Mouse (Mus musculus) spleen, adult 2 months (tissue): Measurements from ENCODE around the gene Arid1b. TPM values are rescaled to one million over a fixed set of nuclear protein-coding genes. Genes with fewer than 3 reads are reported as not detected.
A peak's percentile ranks its signal among the peaks of the same experiment; 100 is the strongest.

Experiments used
- DNase-seq, 2 experiments: peaks; one replicate each; pipeline versions ENCODE4 v3.0.0 to v3.0.0-alpha.2; 2012 to 2021; ENCODE audit warnings: low spot score in 2 of 2, low read depth in 1 of 2
- H3K27ac ChIP-seq: fragments of 200-500 bp; 2 replicates; pipeline ENCODE4 v1.5.1; 2012; ENCODE audit warnings: low read length, inconsistent platforms; ENCODE audit not compliant: insufficient read depth
- H3K27me3 ChIP-seq: fragments of 200-500 bp; 2 replicates; pipeline ENCODE4 v1.6.1; 2012; ENCODE audit warnings: mild to moderate bottlenecking, moderate library complexity, low read length, inconsistent platforms; ENCODE audit not compliant: control insufficient read depth, insufficient read depth
- H3K36me3 ChIP-seq: fragments of 200-500 bp; 2 replicates; pipeline ENCODE4 v1.6.1; 2012; ENCODE audit warnings: mild to moderate bottlenecking, low read length, inconsistent platforms; ENCODE audit not compliant: control insufficient read depth, insufficient read depth
- H3K4me1 ChIP-seq: fragments of 200-500 bp; 2 replicates; pipeline ENCODE4 v1.6.1; 2011; ENCODE audit warnings: inconsistent platforms; ENCODE audit not compliant: control insufficient read depth, insufficient read depth, insufficient read length
- H3K4me3 ChIP-seq: fragments of 200-500 bp; 2 replicates; pipeline ENCODE4 v1.5.1; 2011; ENCODE audit warnings: mild to moderate bottlenecking, inconsistent platforms; ENCODE audit not compliant: insufficient read depth, insufficient read length; ENCODE audit errors: extremely low read depth
- CTCF ChIP-seq: fragments of 200-500 bp; IDR thresholded peaks from 2 replicates; pipeline ENCODE4 v1.5.1; 2011; ENCODE audit warnings: mild to moderate bottlenecking, inconsistent platforms; ENCODE audit not compliant: insufficient read depth, insufficient read length, insufficient replicate concordance; ENCODE audit errors: extremely low read depth
- POLR2A ChIP-seq: fragments of 200-500 bp; IDR thresholded peaks from 2 replicates; pipeline ENCODE4 v1.6.1; 2011; ENCODE audit warnings: low read depth, low read length, inconsistent platforms
- WGBS: fragments of 180-500 bp; shearing (Covaris S2); methylation state at CpG from one replicate; pipeline ENCODE4 v1.1.7; 2018; 5-methylcytosine and 5-hydroxymethylcytosine counted together
- polyA plus RNA-seq: library from polyadenylated mRNA; depleted of rRNA; stranded (reverse); fragments of >200 nt; gene quantifications from 2 replicates; pipeline ENCODE4 v1.2.3, GENCODE M21; 2012

Gene Arid1b
- polyA plus RNA-seq, 1 experiment: 53.5 TPM

DNA sequence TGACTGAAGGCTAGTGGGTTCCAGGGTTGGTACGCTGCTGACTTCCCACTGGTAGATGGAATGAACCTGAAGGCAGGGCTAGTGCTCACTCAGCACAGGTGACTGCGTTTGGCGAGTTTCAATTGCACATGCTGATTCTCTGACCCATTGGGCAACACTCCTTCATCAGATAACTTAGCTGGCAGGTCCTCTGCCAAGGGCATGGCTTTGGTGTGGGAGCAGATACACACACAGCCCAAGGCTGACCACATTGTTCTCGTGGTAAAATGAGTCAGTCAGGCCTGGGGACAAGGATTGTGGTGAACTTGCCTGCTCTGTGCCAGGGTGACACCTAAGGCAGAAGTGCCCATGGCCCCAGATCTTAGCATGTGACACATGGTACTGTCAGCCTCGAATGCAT, 100.5 kb downstream of the Arid1b start:
- TF ChIP-seq POLR2A: no peak
- TF ChIP-seq CTCF: no peak
- peaks cover 48% of the 10 kb centered on the region for H3K4me1 ChIP-seq
- no peak for DNase-seq
- WGBS: 54% methylated on average over 5 of the region's 5 CpGs
- H3K27me3 ChIP-seq: no peaks in the 10 kb centered on the region
- H3K4me3 ChIP-seq: no peak overlapping the region
- H3K27ac ChIP-seq: peak overlapping the region; percentile 3; the same call in 1 of the 2 replicates
- H3K36me3 ChIP-seq: no peaks in the 10 kb centered on the region

DNA sequence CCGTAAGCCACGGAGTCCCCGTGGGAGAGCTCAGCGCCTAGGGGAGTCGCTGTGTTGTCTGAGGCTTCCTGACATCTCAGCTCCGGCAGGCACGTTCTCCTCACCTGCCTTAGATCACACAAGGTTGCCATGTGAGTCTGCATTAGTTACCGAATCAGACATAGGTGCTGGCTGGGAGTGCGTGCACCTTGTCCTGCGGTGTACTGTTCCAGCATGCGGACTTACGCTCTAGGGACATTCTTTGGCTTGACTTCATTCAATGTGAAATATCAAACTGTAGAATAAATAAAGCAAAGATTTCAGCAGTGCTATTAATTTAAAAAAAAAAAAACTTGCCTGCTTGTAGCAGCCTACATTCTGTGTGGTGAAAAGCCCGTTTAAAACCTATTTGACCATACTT, 101.6 kb downstream of the Arid1b start:
- TF ChIP-seq POLR2A: no peak
- TF ChIP-seq CTCF: no peak
- Histone ChIP-seq H3K4me1 (peaks cover 45% of the 10 kb centered on the region), H3K27ac (no peak overlapping the region), H3K36me3 (no peaks in the 10 kb centered on the region), H3K27me3 (no peaks in the 10 kb centered on the region), H3K4me3 (no peak overlapping the region)
- WGBS: 72% methylated on average over 13 of the region's 13 CpGs
- no peak for DNase-seq

GRCm38 (mm10) chr17:5097046-5097445, 102.9 kb downstream of the Arid1b start:
- Histone ChIP-seq H3K27ac (no peak overlapping the region), H3K36me3 (no peaks in the 10 kb centered on the region), H3K27me3 (no peaks in the 10 kb centered on the region), H3K4me1 (peaks cover 44% of the 10 kb centered on the region), H3K4me3 (no peak overlapping the region)
- WGBS: 93% methylated on average over 4 of the region's 4 CpGs
- no peak for TF ChIP-seq CTCF
- no peak for TF ChIP-seq POLR2A
- no peak for DNase-seq

GRCm38 (mm10) chr17:5097545-5098475, 103.7 kb downstream of the Arid1b start:
- peaks cover 36% of the 10 kb centered on the region for H3K4me1 ChIP-seq
- H3K36me3 ChIP-seq: no peaks in the 10 kb centered on the region
- 67% methylated on average over 21 of the region's 21 CpGs for WGBS
- no peak overlapping the region for H3K4me3 ChIP-seq
- DNase-seq: no peak
- H3K27ac ChIP-seq: no peak overlapping the region
- TF ChIP-seq POLR2A (no peak), CTCF (no peak)
- no peaks in the 10 kb centered on the region for H3K27me3 ChIP-seq

DNA sequence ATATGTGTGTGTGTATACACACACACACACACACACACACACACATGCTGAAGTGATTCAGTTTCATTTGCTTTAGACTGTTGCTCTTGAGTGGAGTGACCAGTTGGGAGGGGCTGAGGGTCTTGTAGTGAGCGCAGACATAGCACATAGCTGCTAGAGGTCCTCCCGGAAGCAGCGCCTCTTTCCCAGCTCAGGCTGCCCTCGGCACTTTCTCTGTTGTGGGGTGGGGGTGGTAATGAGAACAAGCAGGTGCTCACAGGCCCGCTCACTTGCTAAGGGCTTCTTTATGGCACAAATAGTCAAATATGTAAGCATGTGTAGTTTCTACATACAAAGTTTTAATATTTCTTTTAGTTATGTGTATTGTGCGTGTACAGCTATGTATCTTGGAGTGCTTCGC, 104.6 kb downstream of the Arid1b start:
- Histone ChIP-seq H3K4me1 (peaks cover 31% of the 10 kb centered on the region), H3K27me3 (no peaks in the 10 kb centered on the region), H3K36me3 (no peaks in the 10 kb centered on the region), H3K27ac (no peak overlapping the region), H3K4me3 (no peak overlapping the region)
- 65% methylated on average over 7 of the region's 7 CpGs for WGBS
- TF ChIP-seq POLR2A (no peak), CTCF (no peak)
- no peak for DNase-seq

DNA sequence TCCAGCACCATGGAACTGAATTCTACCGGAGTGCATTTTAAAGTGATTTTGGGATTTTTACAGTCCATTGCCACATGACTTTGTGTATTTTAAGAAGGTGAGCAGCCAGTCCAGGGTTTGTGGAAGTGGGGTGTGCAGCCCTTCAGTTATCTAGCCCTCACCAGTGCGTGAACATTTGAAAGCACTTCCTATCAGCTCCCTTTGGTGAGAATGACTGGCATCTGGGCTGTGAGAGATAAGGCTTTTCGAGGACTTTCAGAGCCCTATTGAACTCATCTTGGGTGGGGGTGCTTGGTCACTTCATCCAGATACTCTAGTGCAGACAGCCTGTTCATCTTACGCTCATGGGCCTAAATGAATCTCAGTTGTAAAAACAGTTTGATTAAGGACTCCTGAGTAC, 105.1 kb downstream of the Arid1b start:
- Histone ChIP-seq H3K27ac (peak overlapping the region; percentile 33), H3K4me1 (peaks cover 28% of the 10 kb centered on the region), H3K4me3 (no peak overlapping the region), H3K27me3 (no peaks in the 10 kb centered on the region), H3K36me3 (no peaks in the 10 kb centered on the region)
- WGBS: 48% methylated on average over 4 of the region's 4 CpGs
- no peak for TF ChIP-seq POLR2A
- TF ChIP-seq CTCF: no peak
- DNase-seq: no peak

DNA sequence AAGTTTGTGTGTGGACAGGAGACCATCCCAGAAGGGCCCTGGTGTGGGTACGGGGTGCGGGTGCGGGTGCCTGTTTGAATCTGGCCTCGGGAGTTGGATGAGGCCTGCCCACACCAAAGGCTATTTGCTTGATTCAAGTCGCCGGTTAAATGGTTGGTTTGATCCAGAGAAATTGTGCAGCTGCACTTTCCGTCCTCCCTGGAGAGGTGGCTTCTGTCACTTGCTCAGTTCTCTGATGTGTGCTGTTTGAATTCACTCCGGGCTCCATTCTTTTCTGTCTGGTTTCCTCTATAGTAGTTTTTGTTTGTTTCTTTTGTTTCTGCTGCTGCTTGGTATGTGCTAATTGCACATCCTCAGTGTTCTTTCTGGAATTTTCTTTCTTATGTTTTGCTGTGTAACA, 107.0 kb downstream of the Arid1b start:
- WGBS: 62% methylated on average over 8 of the region's 8 CpGs
- no peak overlapping the region for H3K27ac ChIP-seq
- peaks cover 20% of the 10 kb centered on the region for H3K4me1 ChIP-seq
- H3K36me3 ChIP-seq: no peaks in the 10 kb centered on the region
- TF ChIP-seq CTCF (no peak), POLR2A (no peak)
- DNase-seq: no peak
- H3K27me3 ChIP-seq: no peaks in the 10 kb centered on the region
- no peak overlapping the region for H3K4me3 ChIP-seq
